Mouse (Mus musculus) ES-Bruce4 (cell line): ENCODE measurements around the gene Uap1.

Experiments
- CTCF ChIP-seq: IDR thresholded peaks from one replicate; pipeline ENCODE4 v1.8.1; 2011; ENCODE audit warnings: low read depth, low read length
- POLR2A ChIP-seq: IDR thresholded peaks from one replicate; pipeline ENCODE4 v1.8.1; 2011; ENCODE audit warnings: low read length; ENCODE audit not compliant: insufficient read depth

DNA sequence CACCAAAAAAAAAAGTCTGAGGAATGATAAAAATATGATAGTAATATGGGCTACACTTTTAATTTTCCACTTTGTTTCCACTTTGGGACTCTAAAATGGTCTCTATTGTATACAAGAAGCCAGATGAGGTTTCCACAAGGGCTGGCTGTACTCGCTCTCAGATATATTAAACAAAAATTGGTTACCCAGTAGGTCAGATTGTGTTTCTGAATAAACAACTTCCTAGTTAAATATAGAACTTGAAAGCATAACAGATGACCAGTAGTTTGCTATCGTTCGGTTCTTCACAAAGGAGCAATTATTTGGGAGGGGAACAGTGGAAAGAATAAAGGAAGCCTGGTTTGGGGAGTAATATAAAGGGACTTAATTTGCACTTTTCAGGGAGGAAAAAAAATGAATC, 43.8 kb downstream of the Uap1 start:
- no peak for TF ChIP-seq CTCF
- TF ChIP-seq POLR2A, result no peak
